Mouse (Mus musculus): Measurements from ENCODE around the gene Foxn4. TPM values are rescaled to one million over a fixed set of nuclear protein-coding genes. Genes with fewer than 3 reads are reported as not detected.
A peak's percentile ranks its signal among the peaks of the same experiment; 100 is the strongest.

The Foxn4 gene
- polyA plus RNA-seq, 1 experiment from 2014 or later = not detected

GRCm38 (mm10) chr5:114264791-114265190 lies 8.8 kb downstream of the Foxn4 start:
- Histone ChIP-seq H3K27ac (ENCODE audit: low read depth) (no peak overlapping the region), H3K4me2 (ENCODE audit: low read length) (no peak overlapping the region), H3K9ac (ENCODE audit: low read length) (no peak overlapping the region), H3K36me3 (ENCODE audit: control insufficient read depth, insufficient read depth, low read length) (no peaks in the 10 kb centered on the region), H3K9me3 (ENCODE audit: control insufficient read depth, low read length) (0 out of 2 replicates have a peak, but pooled peaks cover 3% of the 10 kb centered on the region), H3K4me1 (replicated peaks; ENCODE audit: control insufficient read depth, insufficient read depth, low read length) (0 out of 2 replicates have a peak, but pooled peaks cover 3% of the 10 kb centered on the region), H3K27me3 (replicated peaks; ENCODE audit: control insufficient read depth, insufficient read depth, low read length) (no peaks in the 10 kb centered on the region), H3K4me3 (ENCODE audit: low read depth, low read length) (no peak overlapping the region)
- ATAC-seq (replicated peaks; ENCODE audit: low FRiP score, low TSS enrichment, low read depth) (no peak), DNase-seq (ENCODE audit: low spot score) (no peak)
- WGBS = 90% methylated on average over 8 of the region's 8 CpGs

- DNase-seq (ENCODE audit: low spot score) (no peak), ATAC-seq (replicated peaks; ENCODE audit: low FRiP score, low TSS enrichment, low read depth) (no peak)
- Histone ChIP-seq H3K4me1 (replicated peaks; ENCODE audit: control insufficient read depth, insufficient read depth, low read length) (0 out of 2 replicates have a peak, but pooled peaks cover 3% of the 10 kb centered on the region), H3K27ac (ENCODE audit: low read depth) (no peak overlapping the region), H3K27me3 (replicated peaks; ENCODE audit: control insufficient read depth, insufficient read depth, low read length) (no peaks in the 10 kb centered on the region), H3K4me3 (ENCODE audit: low read depth, low read length) (no peak overlapping the region), H3K36me3 (ENCODE audit: control insufficient read depth, insufficient read depth, low read length) (no peaks in the 10 kb centered on the region), H3K9me3 (ENCODE audit: control insufficient read depth, low read length) (0 out of 2 replicates have a peak, but pooled peaks cover 3% of the 10 kb centered on the region), H3K4me2 (ENCODE audit: low read length) (no peak overlapping the region), H3K9ac (ENCODE audit: low read length) (no peak overlapping the region)
- WGBS = 68% methylated on average over 8 of the region's 8 CpGs
Observed at GRCm38 (mm10) chr5:114264030-114264459, 9.6 kb downstream of the Foxn4 start.

DNA sequence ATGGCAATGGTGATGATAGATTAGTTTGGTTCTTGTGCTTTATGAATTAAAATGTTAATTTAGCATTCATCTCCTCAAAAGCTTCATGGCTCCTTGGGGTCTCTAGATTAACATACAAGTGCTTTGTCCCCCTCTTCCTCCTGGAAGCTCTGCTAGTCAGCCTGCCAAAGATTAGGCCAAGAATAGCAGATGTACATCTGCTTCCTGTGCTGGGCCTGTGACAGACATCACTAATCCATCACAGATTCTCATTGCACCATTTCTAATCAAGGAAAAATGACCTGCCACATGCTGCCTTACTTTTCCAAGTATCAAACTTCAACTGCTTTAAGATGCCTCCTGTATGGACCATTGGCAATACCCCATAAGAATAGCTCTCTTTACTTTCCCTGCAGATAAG lies 12.1 kb downstream of the Foxn4 start:
- Histone ChIP-seq H3K36me3 (ENCODE audit: control insufficient read depth, insufficient read depth, low read length) (no peaks in the 10 kb centered on the region), H3K4me3 (ENCODE audit: low read depth, low read length) (no peak overlapping the region), H3K27me3 (replicated peaks; ENCODE audit: control insufficient read depth, insufficient read depth, low read length) (no peaks in the 10 kb centered on the region), H3K4me2 (ENCODE audit: low read length) (no peak overlapping the region), H3K9me3 (ENCODE audit: control insufficient read depth, low read length) (0 out of 2 replicates have a peak, but pooled peaks cover 3% of the 10 kb centered on the region), H3K9ac (ENCODE audit: low read length) (no peak overlapping the region), H3K27ac (ENCODE audit: low read depth) (no peak overlapping the region), H3K4me1 (replicated peaks; ENCODE audit: control insufficient read depth, insufficient read depth, low read length) (no peaks in the 10 kb centered on the region)
- ATAC-seq (replicated peaks; ENCODE audit: low FRiP score, low TSS enrichment, low read depth) = no peak
- no peak for DNase-seq (ENCODE audit: low spot score)

- 0 out of 2 replicates have a peak, but pooled peaks cover 3% of the 10 kb centered on the region for H3K9me3 ChIP-seq (ENCODE audit: control insufficient read depth, low read length)
- ATAC-seq (replicated peaks; ENCODE audit: low FRiP score, low TSS enrichment, low read depth) (no peak), DNase-seq (ENCODE audit: low spot score) (no peak)
- 58% methylated on average over 10 of the region's 10 CpGs for WGBS
- H3K4me1 ChIP-seq (replicated peaks; ENCODE audit: control insufficient read depth, insufficient read depth, low read length) = no peaks in the 10 kb centered on the region
- H3K9ac ChIP-seq (ENCODE audit: low read length) = no peak overlapping the region
- no peaks in the 10 kb centered on the region for H3K36me3 ChIP-seq (ENCODE audit: control insufficient read depth, insufficient read depth, low read length)
- no peak overlapping the region for H3K4me2 ChIP-seq (ENCODE audit: low read length)
- H3K4me3 ChIP-seq (ENCODE audit: low read depth, low read length) = no peak overlapping the region
- no peaks in the 10 kb centered on the region for H3K27me3 ChIP-seq (replicated peaks; ENCODE audit: control insufficient read depth, insufficient read depth, low read length)
- no peak overlapping the region for H3K27ac ChIP-seq (ENCODE audit: low read depth)
Observed at GRCm38 (mm10) chr5:114259495-114259894, 14.1 kb downstream of the Foxn4 start.

GRCm38 (mm10) chr5:114248174-114248589 lies 25.4 kb downstream of the Foxn4 start:
- WGBS = 13% methylated on average over 14 of the region's 14 CpGs
- H3K4me1 ChIP-seq (replicated peaks; ENCODE audit: control insufficient read depth, insufficient read depth, low read length) = no peaks in the 10 kb centered on the region
- no peak overlapping the region for H3K9ac ChIP-seq (ENCODE audit: low read length)
- H3K36me3 ChIP-seq (ENCODE audit: control insufficient read depth, insufficient read depth, low read length) = no peaks in the 10 kb centered on the region
- DNase-seq (ENCODE audit: low spot score) (peak; percentile 89), ATAC-seq (replicated peaks; ENCODE audit: low FRiP score, low TSS enrichment, low read depth) (0 out of 2 replicates have a peak, but pooled peaks have one; percentile 67)
- no peak overlapping the region for H3K27ac ChIP-seq (ENCODE audit: low read depth)
- no peak overlapping the region for H3K4me3 ChIP-seq (ENCODE audit: low read depth, low read length)
- H3K27me3 ChIP-seq (replicated peaks; ENCODE audit: control insufficient read depth, insufficient read depth, low read length) = no peaks in the 10 kb centered on the region
- no peaks in the 10 kb centered on the region for H3K9me3 ChIP-seq (ENCODE audit: control insufficient read depth, low read length)
- peak overlapping the region; percentile 28; the same call in 1 of the 2 replicates for H3K4me2 ChIP-seq (ENCODE audit: low read length)

DNA sequence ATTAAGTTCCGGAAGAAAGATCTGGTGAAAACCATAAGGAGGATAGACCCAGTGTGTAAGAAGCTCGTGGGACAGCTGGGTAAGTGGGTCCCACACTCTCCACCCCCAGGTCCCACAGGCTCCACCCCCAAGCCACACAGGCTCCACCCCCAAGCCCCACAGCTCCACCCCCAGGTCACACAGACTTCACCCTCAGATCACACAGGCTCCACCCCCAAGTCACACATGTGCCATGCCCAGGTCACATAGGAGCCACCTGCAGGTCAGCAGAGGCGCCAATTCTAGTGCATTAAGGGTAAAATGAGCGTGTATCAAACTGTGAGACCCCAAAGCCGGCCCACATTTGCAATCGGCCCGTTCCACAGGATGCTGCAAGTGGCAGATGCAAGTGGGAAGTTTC lies 27.1 kb downstream of the Foxn4 start:
- H3K9ac ChIP-seq (ENCODE audit: low read length) = no peak overlapping the region
- H3K4me3 ChIP-seq (ENCODE audit: low read depth, low read length) = no peak overlapping the region
- no peaks in the 10 kb centered on the region for H3K4me1 ChIP-seq (replicated peaks; ENCODE audit: control insufficient read depth, insufficient read depth, low read length)
- no peak for DNase-seq (ENCODE audit: low spot score)
- H3K36me3 ChIP-seq (ENCODE audit: control insufficient read depth, insufficient read depth, low read length) = no peaks in the 10 kb centered on the region
- no peaks in the 10 kb centered on the region for H3K27me3 ChIP-seq (replicated peaks; ENCODE audit: control insufficient read depth, insufficient read depth, low read length)
- 76% methylated on average over 7 of the region's 7 CpGs for WGBS
- no peak overlapping the region for H3K4me2 ChIP-seq (ENCODE audit: low read length)
- no peak for ATAC-seq (replicated peaks; ENCODE audit: low FRiP score, low TSS enrichment, low read depth)
- no peaks in the 10 kb centered on the region for H3K9me3 ChIP-seq (ENCODE audit: control insufficient read depth, low read length)
- H3K27ac ChIP-seq (ENCODE audit: low read depth) = no peak overlapping the region

GRCm38 (mm10) chr5:114239737-114240136 lies 33.9 kb downstream of the Foxn4 start:
- WGBS = 55% methylated on average over 14 of the region's 14 CpGs
- ATAC-seq (replicated peaks; ENCODE audit: low FRiP score, low TSS enrichment, low read depth) = no peak

DNA sequence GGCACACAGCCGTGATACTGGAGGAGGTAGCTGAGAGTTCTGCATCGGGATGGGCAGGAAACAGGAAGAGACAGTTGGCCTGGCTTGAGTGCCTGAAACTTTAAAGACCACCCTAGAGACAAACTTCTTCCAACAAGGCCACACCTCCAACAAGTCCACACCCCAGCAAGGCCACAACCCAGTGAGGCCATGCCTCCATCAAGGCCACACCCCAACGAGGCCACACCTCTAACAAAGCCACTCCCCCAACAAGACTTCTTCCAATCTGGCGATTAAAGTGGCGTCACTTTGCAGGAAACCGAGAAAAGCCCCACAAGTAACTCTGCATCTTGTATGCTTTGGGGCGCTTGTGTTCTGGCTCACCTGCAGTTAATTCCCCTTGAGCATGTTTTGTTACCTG lies 34.7 kb downstream of the Foxn4 start:
- no peaks in the 10 kb centered on the region for H3K9me3 ChIP-seq (ENCODE audit: control insufficient read depth, low read length)
- H3K4me2 ChIP-seq (ENCODE audit: low read length) = no peak overlapping the region
- WGBS = 23% methylated on average over 7 of the region's 7 CpGs
- no peaks in the 10 kb centered on the region for H3K27me3 ChIP-seq (replicated peaks; ENCODE audit: control insufficient read depth, insufficient read depth, low read length)
- no peak overlapping the region for H3K27ac ChIP-seq (ENCODE audit: low read depth)
- ATAC-seq (replicated peaks; ENCODE audit: low FRiP score, low TSS enrichment, low read depth) = no peak
- no peaks in the 10 kb centered on the region for H3K4me1 ChIP-seq (replicated peaks; ENCODE audit: control insufficient read depth, insufficient read depth, low read length)
- no peak overlapping the region for H3K4me3 ChIP-seq (ENCODE audit: low read depth, low read length)
- H3K9ac ChIP-seq (ENCODE audit: low read length) = no peak overlapping the region
- DNase-seq (ENCODE audit: low spot score) = no peak
- no peaks in the 10 kb centered on the region for H3K36me3 ChIP-seq (ENCODE audit: control insufficient read depth, insufficient read depth, low read length)

More at GRCm38 (mm10) chr5:114239737-114240136, 33.9 kb downstream of the Foxn4 start:
- H3K9me3 ChIP-seq (ENCODE audit: control insufficient read depth, low read length) = no peaks in the 10 kb centered on the region
- no peak for DNase-seq (ENCODE audit: low spot score)
- H3K4me2 ChIP-seq (ENCODE audit: low read length) = no peak overlapping the region
- no peak overlapping the region for H3K9ac ChIP-seq (ENCODE audit: low read length)
- H3K4me1 ChIP-seq (replicated peaks; ENCODE audit: control insufficient read depth, insufficient read depth, low read length) = no peaks in the 10 kb centered on the region
- no peaks in the 10 kb centered on the region for H3K27me3 ChIP-seq (replicated peaks; ENCODE audit: control insufficient read depth, insufficient read depth, low read length)
- H3K27ac ChIP-seq (ENCODE audit: low read depth) = no peak overlapping the region
- no peaks in the 10 kb centered on the region for H3K36me3 ChIP-seq (ENCODE audit: control insufficient read depth, insufficient read depth, low read length)
- H3K4me3 ChIP-seq (ENCODE audit: low read depth, low read length) = no peak overlapping the region

- H3K9me3 ChIP-seq (ENCODE audit: control insufficient read depth, low read length) = no peaks in the 10 kb centered on the region
- H3K4me3 ChIP-seq (ENCODE audit: low read depth, low read length) = no peak overlapping the region
- no peaks in the 10 kb centered on the region for H3K4me1 ChIP-seq (replicated peaks; ENCODE audit: control insufficient read depth, insufficient read depth, low read length)
- no peak overlapping the region for H3K9ac ChIP-seq (ENCODE audit: low read length)
- no peaks in the 10 kb centered on the region for H3K27me3 ChIP-seq (replicated peaks; ENCODE audit: control insufficient read depth, insufficient read depth, low read length)
- no peak overlapping the region for H3K4me2 ChIP-seq (ENCODE audit: low read length)
- 75% methylated on average over 5 of the region's 5 CpGs for WGBS
- no peak overlapping the region for H3K27ac ChIP-seq (ENCODE audit: low read depth)
- no peak for ATAC-seq (replicated peaks; ENCODE audit: low FRiP score, low TSS enrichment, low read depth)
- no peaks in the 10 kb centered on the region for H3K36me3 ChIP-seq (ENCODE audit: control insufficient read depth, insufficient read depth, low read length)
- DNase-seq (ENCODE audit: low spot score) = no peak
Observed at GRCm38 (mm10) chr5:114228901-114229300, 44.7 kb downstream of the Foxn4 start.
